Mouse (Mus musculus) liver, adult (tissue): Measurements from ENCODE around the gene Fam171a1.

Experiments
- GATA4 ChIP-seq: IDR thresholded peaks from 2 replicates; pipeline ENCODE4 v1.6.1; 2014; ENCODE audit warnings: mild to moderate bottlenecking, low read length; ENCODE audit not compliant: insufficient replicate concordance

Gene Fam171a1

GRCm38 (mm10) chr2:3128910-3129309 lies 14.9 kb downstream of the Fam171a1 start:
- no peak for TF ChIP-seq GATA4

GRCm38 (mm10) chr2:3132473-3132872 lies 18.4 kb downstream of the Fam171a1 start:
- TF ChIP-seq GATA4: no peak

GRCm38 (mm10) chr2:3134580-3135296 lies 20.7 kb downstream of the Fam171a1 start:
- TF ChIP-seq GATA4: no peak

- TF ChIP-seq GATA4: no peak
These were observed 21.3 kb downstream of the Fam171a1 start for GRCm38 (mm10) chr2:3135297-3135684.

GRCm38 (mm10) chr2:3138308-3138707 lies 24.3 kb downstream of the Fam171a1 start:
- no peak for TF ChIP-seq GATA4

- no peak for TF ChIP-seq GATA4
These were observed 25.0 kb downstream of the Fam171a1 start for GRCm38 (mm10) chr2:3139065-3139464.

- no peak for TF ChIP-seq GATA4
These were observed 25.6 kb downstream of the Fam171a1 start for GRCm38 (mm10) chr2:3139578-3139977.

- no peak for TF ChIP-seq GATA4
These were observed 26.6 kb downstream of the Fam171a1 start for GRCm38 (mm10) chr2:3140585-3140984.

- TF ChIP-seq GATA4: no peak
These were observed 27.8 kb downstream of the Fam171a1 start for GRCm38 (mm10) chr2:3141804-3142203.

GRCm38 (mm10) chr2:3144291-3144690 lies 30.3 kb downstream of the Fam171a1 start:
- no peak for TF ChIP-seq GATA4

GRCm38 (mm10) chr2:3147550-3148157 lies 33.6 kb downstream of the Fam171a1 start:
- TF ChIP-seq GATA4: no peak

- 0 out of 2 replicates have a peak, but pooled peaks have one; percentile 24 for TF ChIP-seq GATA4
These were observed 34.7 kb downstream of the Fam171a1 start for GRCm38 (mm10) chr2:3148731-3149130.

GRCm38 (mm10) chr2:3150324-3150723 lies 36.3 kb downstream of the Fam171a1 start:
- no peak for TF ChIP-seq GATA4

- TF ChIP-seq GATA4: no peak
These were observed 37.3 kb downstream of the Fam171a1 start for GRCm38 (mm10) chr2:3151336-3151735.

- TF ChIP-seq GATA4: no peak
These were observed 40.2 kb downstream of the Fam171a1 start for GRCm38 (mm10) chr2:3154091-3154665.

- TF ChIP-seq GATA4: no peak
These were observed 41.0 kb downstream of the Fam171a1 start for GRCm38 (mm10) chr2:3154986-3155385.
